Mouse (Mus musculus) heart, embryonic 11.5 days (tissue): Measurements from ENCODE around the gene Id1. TPM values are rescaled to one million over a fixed set of nuclear protein-coding genes. Genes with fewer than 3 reads are reported as not detected.

Experiments used
- ATAC-seq: fragments of 200-750 bp; cut with Nextera tagmentation; replicated peaks from 2 replicates; pipeline ENCODE4 v1.8.0; 2017; ENCODE audit warnings: moderate library complexity; ENCODE audit not compliant: insufficient number of reproducible peaks, low FRiP score, low TSS enrichment
- H3K27ac ChIP-seq: fragments of 300-500 bp; sonication (generic); 2 replicates; pipeline ENCODE4 v1.5.1; 2014; ENCODE audit warnings: mild to moderate bottlenecking, low read depth, low read length
- H3K27me3 ChIP-seq: fragments of 300-500 bp; sonication (generic); 2 replicates; pipeline ENCODE4 v1.6.1; 2014; ENCODE audit warnings: mild to moderate bottlenecking, low read length, mixed read lengths; ENCODE audit not compliant: control insufficient read depth, insufficient read depth
- H3K36me3 ChIP-seq: fragments of 300-500 bp; sonication (generic); 2 replicates; pipeline ENCODE4 v1.6.1; 2014; ENCODE audit warnings: mild to moderate bottlenecking, low read length, moderate library complexity, mixed read lengths; ENCODE audit not compliant: control insufficient read depth, insufficient read depth
- H3K4me1 ChIP-seq: fragments of 300-500 bp; sonication (generic); 2 replicates; pipeline ENCODE4 v1.6.1; 2014; ENCODE audit warnings: low read length; ENCODE audit not compliant: control insufficient read depth, insufficient read depth
- H3K4me2 ChIP-seq: fragments of 300-500 bp; sonication (generic); 2 replicates; pipeline ENCODE4 v1.6.1; 2014; ENCODE audit warnings: mild to moderate bottlenecking, moderate library complexity
- H3K4me3 ChIP-seq: fragments of 300-500 bp; sonication (generic); 2 replicates; pipeline ENCODE4 v1.5.1; 2014; ENCODE audit warnings: low read depth, low read length
- H3K9ac ChIP-seq: fragments of 300-500 bp; sonication (generic); 2 replicates; pipeline ENCODE4 v1.6.1; 2014; ENCODE audit warnings: mild to moderate bottlenecking, low read depth, low read length, moderate library complexity
- H3K9me3 ChIP-seq: fragments of 300-500 bp; sonication (generic); replicated peaks from 2 replicates; pipeline ENCODE4 v1.6.1; 2016; ENCODE audit warnings: low read length; ENCODE audit not compliant: control insufficient read depth
- whole genome bisulfite sequencing: fragments of 180-500 bp; shearing (Covaris S2); extraction: QIAGEN DNeasy Blood & Tissue Kit; methylation state at CpG from one replicate; pipeline ENCODE4 v1.1.7; 2014; ENCODE audit not compliant: insufficient replicate concordance; 5-methylcytosine and 5-hydroxymethylcytosine counted together
- polyA plus RNA-seq: library from polyadenylated mRNA; unstranded; fragments of >200 nt; fragmentation: Nextera tagmentation; extraction: Ambion mirVana; gene quantifications from 2 replicates; pipeline ENCODE4 v1.2.1, GENCODE M21; 2014

Gene Id1
- polyA plus RNA-seq, 1 experiment from 2014 or later = 95.3 TPM

GRCm38 (mm10) chr2:152776435-152776834 is 40.4 kb downstream of the Id1 start:
- no peak overlapping the region for H3K27ac ChIP-seq
- H3K27me3 ChIP-seq = no peaks in the 10 kb centered on the region
- H3K9me3 ChIP-seq = no peaks in the 10 kb centered on the region
- H3K4me2 ChIP-seq = no peak overlapping the region
- H3K4me1 ChIP-seq = peaks cover 4% of the 10 kb centered on the region; the same call in 1 of the 2 replicates
- WGBS = 87% methylated on average over 2 of the region's 2 CpGs
- no peak overlapping the region for H3K9ac ChIP-seq
- no peak for ATAC-seq
- peaks cover 4% of the 10 kb centered on the region; the same call in 1 of the 2 replicates for H3K36me3 ChIP-seq
- H3K4me3 ChIP-seq = no peak overlapping the region

DNA sequence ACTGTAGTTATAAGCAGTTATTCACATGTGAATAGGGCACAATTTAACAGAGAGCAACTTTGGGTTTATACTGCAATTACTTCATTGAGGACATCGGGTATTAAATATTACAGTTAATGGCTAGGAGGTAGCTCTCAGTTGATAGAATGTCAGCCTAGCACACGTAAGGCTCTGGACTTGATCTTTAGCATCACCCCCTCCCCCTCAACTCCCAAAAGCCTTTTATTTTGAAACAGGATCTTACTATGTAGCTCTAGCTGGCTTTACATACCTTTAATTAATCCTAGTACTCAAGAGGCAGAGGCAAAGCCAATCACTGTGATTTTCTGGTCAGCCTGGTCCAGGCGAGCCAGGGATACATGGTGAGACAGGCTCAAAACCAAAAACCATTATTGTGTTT is 41.0 kb downstream of the Id1 start:
- no peak overlapping the region for H3K27ac ChIP-seq
- WGBS = 92% methylated on average over 3 of the region's 3 CpGs
- no peak overlapping the region for H3K4me3 ChIP-seq
- no peaks in the 10 kb centered on the region for H3K9me3 ChIP-seq
- peaks cover 6% of the 10 kb centered on the region for H3K4me1 ChIP-seq
- H3K9ac ChIP-seq = no peak overlapping the region
- no peaks in the 10 kb centered on the region for H3K27me3 ChIP-seq
- no peak for ATAC-seq
- H3K36me3 ChIP-seq = peaks cover 6% of the 10 kb centered on the region; the same call in 1 of the 2 replicates
- no peak overlapping the region for H3K4me2 ChIP-seq

- ATAC-seq = no peak
- H3K9me3 ChIP-seq = no peaks in the 10 kb centered on the region
- H3K4me3 ChIP-seq = no peak overlapping the region
- no peak overlapping the region for H3K4me2 ChIP-seq
- no peak overlapping the region for H3K27ac ChIP-seq
- no peaks in the 10 kb centered on the region for H3K27me3 ChIP-seq
- 100% methylated on average over 2 of the region's 2 CpGs for WGBS
- no peak overlapping the region for H3K9ac ChIP-seq
- peaks cover 6% of the 10 kb centered on the region; the same call in 1 of the 2 replicates for H3K36me3 ChIP-seq
- H3K4me1 ChIP-seq = peaks cover 23% of the 10 kb centered on the region
These were observed 44.4 kb downstream of the Id1 start for GRCm38 (mm10) chr2:152780466-152780865.

GRCm38 (mm10) chr2:152781031-152781711 is 45.1 kb downstream of the Id1 start:
- WGBS = 70% methylated on average over 3 of the region's 3 CpGs
- ATAC-seq = no peak; the same call in 1 of the 2 replicates
- H3K27ac ChIP-seq = no peak overlapping the region

GRCm38 (mm10) chr2:152782656-152783055 is 46.6 kb downstream of the Id1 start:
- no peak overlapping the region for H3K4me3 ChIP-seq
- no peak for ATAC-seq
- 0 out of 2 replicates have a peak overlapping the region, but pooled peaks have one; percentile 5 for H3K9ac ChIP-seq
- 57% methylated on average over 5 of the region's 5 CpGs for WGBS
- H3K27ac ChIP-seq = no peak overlapping the region
- peaks cover 40% of the 10 kb centered on the region for H3K4me1 ChIP-seq
- no peaks in the 10 kb centered on the region for H3K27me3 ChIP-seq
- H3K9me3 ChIP-seq = no peaks in the 10 kb centered on the region
- no peak overlapping the region for H3K4me2 ChIP-seq
- peaks cover 6% of the 10 kb centered on the region; the same call in 1 of the 2 replicates for H3K36me3 ChIP-seq

More at GRCm38 (mm10) chr2:152781031-152781711, 45.1 kb downstream of the Id1 start:
- Histone ChIP-seq H3K36me3 (peaks cover 6% of the 10 kb centered on the region; the same call in 1 of the 2 replicates), H3K27me3 (no peaks in the 10 kb centered on the region), H3K4me1 (peaks cover 30% of the 10 kb centered on the region), H3K4me3 (no peak overlapping the region), H3K4me2 (no peak overlapping the region), H3K9me3 (no peaks in the 10 kb centered on the region), H3K9ac (no peak overlapping the region)

- Histone ChIP-seq H3K36me3 (peaks cover 4% of the 10 kb centered on the region; the same call in 1 of the 2 replicates), H3K4me1 (peaks cover 45% of the 10 kb centered on the region), H3K4me2 (no peak overlapping the region), H3K9ac (no peak overlapping the region), H3K27ac (no peak overlapping the region), H3K27me3 (no peaks in the 10 kb centered on the region), H3K4me3 (no peak overlapping the region), H3K9me3 (no peaks in the 10 kb centered on the region)
- WGBS = 84% methylated on average over 5 of the region's 5 CpGs
- no peak for ATAC-seq
These were observed 47.2 kb downstream of the Id1 start for GRCm38 (mm10) chr2:152783241-152783640.

- Histone ChIP-seq H3K4me3 (no peak overlapping the region), H3K9ac (no peak overlapping the region), H3K9me3 (no peaks in the 10 kb centered on the region), H3K4me1 (peaks cover 59% of the 10 kb centered on the region), H3K27ac (peak overlapping the region; percentile 96), H3K36me3 (peaks cover 4% of the 10 kb centered on the region; the same call in 1 of the 2 replicates), H3K4me2 (no peak overlapping the region), H3K27me3 (no peaks in the 10 kb centered on the region)
- WGBS = 91% methylated on average over 8 of the region's 8 CpGs
- no peak for ATAC-seq
These were observed 48.6 kb downstream of the Id1 start for GRCm38 (mm10) chr2:152784640-152785039.

GRCm38 (mm10) chr2:152785446-152786350 is 49.6 kb downstream of the Id1 start:
- Histone ChIP-seq H3K27me3 (no peaks in the 10 kb centered on the region), H3K36me3 (peaks cover 4% of the 10 kb centered on the region; the same call in 1 of the 2 replicates), H3K27ac (peak overlapping the region; percentile 96), H3K4me2 (peak overlapping the region; percentile 56), H3K4me1 (peaks cover 69% of the 10 kb centered on the region), H3K9ac (peak overlapping the region; percentile 65), H3K9me3 (no peaks in the 10 kb centered on the region), H3K4me3 (no peak overlapping the region)
- 12% methylated on average over 18 of the region's 18 CpGs for WGBS
- no peak for ATAC-seq
